Mouse (Mus musculus) forebrain, embryonic 13.5 days (tissue): Measurements from ENCODE around the gene Pik3ap1. TPM values are rescaled to one million over a fixed set of nuclear protein-coding genes. Genes with fewer than 3 reads are reported as not detected.

ENCODE experiments used
- ATAC-seq: fragments of 200-750 bp; cut with Nextera tagmentation; 2 replicates; pipeline ENCODE4 v1.8.0; 2017
- H3K27ac ChIP-seq: fragments of 300-500 bp; sonication (generic); 2 replicates; pipeline ENCODE4 v1.5.1; 2015; ENCODE audit warnings: inconsistent platforms, mild to moderate bottlenecking, moderate library complexity
- H3K27me3 ChIP-seq: fragments of 300-500 bp; sonication (generic); 2 replicates; pipeline ENCODE4 v1.6.1; 2015; ENCODE audit warnings: mild to moderate bottlenecking, inconsistent platforms
- H3K36me3 ChIP-seq: fragments of 300-500 bp; sonication (generic); 2 replicates; pipeline ENCODE4 v1.6.1; 2015; ENCODE audit warnings: mild to moderate bottlenecking, inconsistent platforms; ENCODE audit not compliant: poor library complexity, severe bottlenecking
- H3K4me1 ChIP-seq: fragments of 300-500 bp; sonication (generic); 2 replicates; pipeline ENCODE4 v1.6.1; 2015; ENCODE audit warnings: inconsistent platforms
- H3K4me2 ChIP-seq: fragments of 300-500 bp; sonication (generic); 2 replicates; pipeline ENCODE4 v1.6.1; 2015; ENCODE audit warnings: inconsistent platforms, mild to moderate bottlenecking, moderate library complexity
- H3K4me3 ChIP-seq: fragments of 300-500 bp; sonication (generic); 2 replicates; pipeline ENCODE4 v1.5.1; 2015; ENCODE audit warnings: mild to moderate bottlenecking, inconsistent platforms
- H3K9ac ChIP-seq: fragments of 300-500 bp; sonication (generic); 2 replicates; pipeline ENCODE4 v1.6.1; 2015; ENCODE audit warnings: mild to moderate bottlenecking, inconsistent platforms
- H3K9me3 ChIP-seq: fragments of 300-500 bp; sonication (generic); replicated peaks from 2 replicates; pipeline ENCODE4 v1.6.1; 2016; ENCODE audit warnings: inconsistent platforms
- WGBS: fragments of 180-500 bp; shearing (Covaris S2); methylation state at CpG from one replicate; pipeline ENCODE4 v1.1.7; 2015; 5-methylcytosine and 5-hydroxymethylcytosine counted together
- polyA plus RNA-seq: library from polyadenylated mRNA; unstranded; fragments of >200 nt; fragmentation: Nextera tagmentation; extraction: Ambion mirVana; gene quantifications from 2 replicates; pipeline ENCODE4 v1.2.1, GENCODE M21; 2015

Gene Pik3ap1
- polyA plus RNA-seq, 1 experiment from 2014 or later = 0.99 TPM

GRCm38 (mm10) chr19:41342592-41343090, 42.3 kb downstream of the Pik3ap1 start:
- Histone ChIP-seq H3K27me3 (no peaks in the 10 kb centered on the region), H3K4me1 (peaks cover 18% of the 10 kb centered on the region), H3K36me3 (no peaks in the 10 kb centered on the region), H3K9me3 (no peaks in the 10 kb centered on the region), H3K27ac (no peak overlapping the region), H3K9ac (no peak overlapping the region), H3K4me3 (no peak overlapping the region), H3K4me2 (no peak overlapping the region)
- WGBS = 83% methylated on average over 6 of the region's 6 CpGs
- no peak for ATAC-seq

GRCm38 (mm10) chr19:41341677-41342076, 43.2 kb downstream of the Pik3ap1 start:
- no peak for ATAC-seq
- no peak overlapping the region for H3K9ac ChIP-seq
- peaks cover 17% of the 10 kb centered on the region for H3K4me1 ChIP-seq
- 70% methylated on average over 5 of the region's 5 CpGs for WGBS
- H3K36me3 ChIP-seq = no peaks in the 10 kb centered on the region
- H3K4me2 ChIP-seq = no peak overlapping the region
- H3K27me3 ChIP-seq = no peaks in the 10 kb centered on the region
- no peaks in the 10 kb centered on the region for H3K9me3 ChIP-seq
- no peak overlapping the region for H3K27ac ChIP-seq
- H3K4me3 ChIP-seq = no peak overlapping the region

GRCm38 (mm10) chr19:41339020-41339836, 45.7 kb downstream of the Pik3ap1 start:
- Histone ChIP-seq H3K9ac (no peak overlapping the region), H3K4me2 (no peak overlapping the region), H3K4me3 (no peak overlapping the region), H3K27ac (no peak overlapping the region), H3K36me3 (no peaks in the 10 kb centered on the region), H3K9me3 (no peaks in the 10 kb centered on the region), H3K4me1 (no peaks in the 10 kb centered on the region), H3K27me3 (no peaks in the 10 kb centered on the region)
- WGBS = 82% methylated on average over 21 of the region's 21 CpGs
- ATAC-seq = no peak

GRCm38 (mm10) chr19:41338379-41338778, 46.5 kb downstream of the Pik3ap1 start:
- Histone ChIP-seq H3K9ac (no peak overlapping the region), H3K4me3 (no peak overlapping the region), H3K27me3 (no peaks in the 10 kb centered on the region), H3K4me2 (no peak overlapping the region), H3K4me1 (no peaks in the 10 kb centered on the region), H3K36me3 (no peaks in the 10 kb centered on the region), H3K9me3 (no peaks in the 10 kb centered on the region), H3K27ac (no peak overlapping the region)
- ATAC-seq = no peak
- WGBS = 90% methylated on average over 6 of the region's 6 CpGs

GRCm38 (mm10) chr19:41335721-41336120, 49.2 kb downstream of the Pik3ap1 start:
- H3K4me2 ChIP-seq = no peak overlapping the region
- ATAC-seq = no peak
- H3K4me1 ChIP-seq = no peaks in the 10 kb centered on the region
- H3K9me3 ChIP-seq = no peaks in the 10 kb centered on the region
- H3K9ac ChIP-seq = no peak overlapping the region
- WGBS = 88% methylated on average over 3 of the region's 3 CpGs
- H3K27me3 ChIP-seq = no peaks in the 10 kb centered on the region
- H3K27ac ChIP-seq = no peak overlapping the region
- no peaks in the 10 kb centered on the region for H3K36me3 ChIP-seq
- H3K4me3 ChIP-seq = no peak overlapping the region

GRCm38 (mm10) chr19:41332986-41333385, 51.9 kb downstream of the Pik3ap1 start:
- 92% methylated on average over 8 of the region's 8 CpGs for WGBS
- H3K4me3 ChIP-seq = no peak overlapping the region
- H3K9me3 ChIP-seq = no peaks in the 10 kb centered on the region
- no peak overlapping the region for H3K4me2 ChIP-seq
- no peak overlapping the region for H3K9ac ChIP-seq
- no peak for ATAC-seq
- H3K27ac ChIP-seq = no peak overlapping the region
- no peaks in the 10 kb centered on the region for H3K27me3 ChIP-seq
- H3K4me1 ChIP-seq = no peaks in the 10 kb centered on the region
- no peaks in the 10 kb centered on the region for H3K36me3 ChIP-seq

- H3K36me3 ChIP-seq = no peaks in the 10 kb centered on the region
- H3K9ac ChIP-seq = no peak overlapping the region
- H3K9me3 ChIP-seq = no peaks in the 10 kb centered on the region
- H3K4me1 ChIP-seq = no peaks in the 10 kb centered on the region
- H3K27me3 ChIP-seq = no peaks in the 10 kb centered on the region
- H3K4me2 ChIP-seq = no peak overlapping the region
- no peak overlapping the region for H3K27ac ChIP-seq
- 94% methylated on average over 12 of the region's 12 CpGs for WGBS
- H3K4me3 ChIP-seq = no peak overlapping the region
- no peak for ATAC-seq
Measured at GRCm38 (mm10) chr19:41332228-41332627, 52.7 kb downstream of the Pik3ap1 start.

GRCm38 (mm10) chr19:41330401-41330800, 54.5 kb downstream of the Pik3ap1 start:
- Histone ChIP-seq H3K36me3 (no peaks in the 10 kb centered on the region), H3K4me3 (no peak overlapping the region), H3K4me2 (no peak overlapping the region), H3K4me1 (no peaks in the 10 kb centered on the region), H3K9me3 (no peaks in the 10 kb centered on the region), H3K27me3 (no peaks in the 10 kb centered on the region), H3K9ac (no peak overlapping the region), H3K27ac (no peak overlapping the region)
- no peak for ATAC-seq
- WGBS = 69% methylated on average over 7 of the region's 7 CpGs

GRCm38 (mm10) chr19:41329961-41330360, 54.9 kb downstream of the Pik3ap1 start:
- Histone ChIP-seq H3K36me3 (no peaks in the 10 kb centered on the region), H3K27me3 (no peaks in the 10 kb centered on the region), H3K4me1 (no peaks in the 10 kb centered on the region), H3K9me3 (no peaks in the 10 kb centered on the region), H3K4me3 (no peak overlapping the region), H3K27ac (no peak overlapping the region), H3K9ac (no peak overlapping the region), H3K4me2 (no peak overlapping the region)
- ATAC-seq = no peak
- WGBS = 95% methylated on average over 7 of the region's 7 CpGs

GRCm38 (mm10) chr19:41328743-41329142, 56.2 kb downstream of the Pik3ap1 start:
- no peaks in the 10 kb centered on the region for H3K36me3 ChIP-seq
- no peak overlapping the region for H3K27ac ChIP-seq
- H3K27me3 ChIP-seq = no peaks in the 10 kb centered on the region
- no peak overlapping the region for H3K4me3 ChIP-seq
- no peak overlapping the region for H3K9ac ChIP-seq
- H3K9me3 ChIP-seq = no peaks in the 10 kb centered on the region
- 79% methylated on average over 9 of the region's 9 CpGs for WGBS
- H3K4me1 ChIP-seq = no peaks in the 10 kb centered on the region
- H3K4me2 ChIP-seq = no peak overlapping the region
- ATAC-seq = no peak

GRCm38 (mm10) chr19:41323813-41324212, 61.1 kb downstream of the Pik3ap1 start:
- H3K27ac ChIP-seq = no peak overlapping the region
- H3K4me3 ChIP-seq = no peak overlapping the region
- H3K9ac ChIP-seq = no peak overlapping the region
- H3K4me1 ChIP-seq = no peaks in the 10 kb centered on the region
- no peak for ATAC-seq
- H3K9me3 ChIP-seq = no peaks in the 10 kb centered on the region
- H3K36me3 ChIP-seq = no peaks in the 10 kb centered on the region
- H3K27me3 ChIP-seq = no peaks in the 10 kb centered on the region
- H3K4me2 ChIP-seq = no peak overlapping the region

- Histone ChIP-seq H3K4me3 (no peak overlapping the region), H3K4me2 (no peak overlapping the region), H3K9me3 (no peaks in the 10 kb centered on the region), H3K4me1 (no peaks in the 10 kb centered on the region), H3K27me3 (no peaks in the 10 kb centered on the region), H3K9ac (no peak overlapping the region), H3K36me3 (no peaks in the 10 kb centered on the region), H3K27ac (no peak overlapping the region)
- no peak for ATAC-seq
- WGBS = 85% methylated on average over 4 of the region's 4 CpGs
Measured at GRCm38 (mm10) chr19:41323125-41323524, 61.8 kb downstream of the Pik3ap1 start.

GRCm38 (mm10) chr19:41321149-41321548, 63.8 kb downstream of the Pik3ap1 start:
- Histone ChIP-seq H3K9ac (no peak overlapping the region), H3K4me3 (no peak overlapping the region), H3K9me3 (no peaks in the 10 kb centered on the region), H3K27me3 (no peaks in the 10 kb centered on the region), H3K27ac (no peak overlapping the region), H3K4me2 (no peak overlapping the region), H3K36me3 (no peaks in the 10 kb centered on the region), H3K4me1 (0 out of 2 replicates have a peak, but pooled peaks cover 3% of the 10 kb centered on the region)
- WGBS = 84% methylated on average over 4 of the region's 4 CpGs
- ATAC-seq = no peak
